In genomic region chr7:79544281-79545065, GRCm38 (mm10) we compare ENCODE assay signal across 12 mouse cellular contexts.
DNase-seq lines count a peak whose midpoint lies in the region; ATAC-seq and TF ChIP-seq lines count a peak whose summit lies in the region.
"Had no signal": no experiment of that assay in that cellular context is flagged by ENCODE, and none has a peak within 500 bp of the region (broad histone marks: within the 10 kb centered on the region; RNA-seq: fewer than 3 reads in every experiment).

No protein-coding gene starts in this region.

- ATAC-seq in midbrain, embryonic 13.5 days, result no peak
- ATAC-seq in liver, embryonic 12.5 days, result no peak

- 0 out of 2 replicates have a peak overlapping the region, but pooled peaks have one; percentile 30 for H3K4me3 ChIP-seq in ES-Bruce4 (ENCODE audit: low read depth, low read length)
- peak overlapping the region; percentile 32 for H3K4me3 ChIP-seq in cortical plate, adult 2 months (ENCODE audit: insufficient read depth, low read length)
- peak overlapping the region; percentile 46 for H3K4me3 ChIP-seq in hindbrain, embryonic 10.5 days
- peak overlapping the region; percentile 34 for H3K4me3 ChIP-seq in midbrain, embryonic 13.5 days (replicated peaks)
- no peak overlapping the region for H3K4me3 ChIP-seq in liver, embryonic 12.5 days

- no peak overlapping the region for H3K27ac ChIP-seq in ES-Bruce4 (ENCODE audit: insufficient read depth, low read length)
- H3K27ac ChIP-seq in cortical plate, adult 2 months (ENCODE audit: insufficient read depth, low read length), result peak overlapping the region; percentile 86
- H3K27ac ChIP-seq in hindbrain, embryonic 10.5 days, result peak overlapping the region; percentile 91
- peak overlapping the region; percentile 92 for H3K27ac ChIP-seq in midbrain, embryonic 13.5 days
- H3K27ac ChIP-seq in liver, embryonic 12.5 days, result no peak overlapping the region
- H3K27ac ChIP-seq: embryonic facial prominence, embryonic 12.5 days had no signal

- WGBS in hindbrain, embryonic 10.5 days, result 1% methylated on average over 37 of the region's 37 CpGs
- 3% methylated on average over 37 of the region's 37 CpGs for WGBS in midbrain, embryonic 13.5 days
- WGBS in liver, embryonic 12.5 days (ENCODE audit: insufficient replicate concordance), result 3% methylated on average over 37 of the region's 37 CpGs

- H3K27me3 ChIP-seq in ES-Bruce4 (ENCODE audit: control insufficient read depth, insufficient read depth, low read length, poor library complexity, severe bottlenecking), result peaks cover 37% of the 10 kb centered on the region
- peaks cover 99% of the 10 kb centered on the region for H3K27me3 ChIP-seq in hindbrain, embryonic 10.5 days (ENCODE audit: insufficient read depth, poor library complexity, severe bottlenecking)
- peaks cover 88% of the 10 kb centered on the region for H3K27me3 ChIP-seq in midbrain, embryonic 13.5 days
- peaks cover 100% of the 10 kb centered on the region for H3K27me3 ChIP-seq in liver, embryonic 12.5 days (replicated peaks)

- H3K9ac ChIP-seq in ES-Bruce4 (ENCODE audit: low read depth, poor library complexity, severe bottlenecking), result no peak overlapping the region
- peak overlapping the region; percentile 60 for H3K9ac ChIP-seq in midbrain, embryonic 13.5 days (replicated peaks)
- no peak overlapping the region for H3K9ac ChIP-seq in liver, embryonic 12.5 days
- H3K9ac ChIP-seq: embryonic facial prominence, embryonic 12.5 days; lung, embryonic 14.5 days had no signal

- no peaks in the 10 kb centered on the region for H3K4me1 ChIP-seq in ES-Bruce4 (ENCODE audit: control insufficient read depth, insufficient read depth, low read length)
- H3K4me1 ChIP-seq in cortical plate, adult 2 months (ENCODE audit: control insufficient read depth, insufficient read depth, low read length), result peaks cover 8% of the 10 kb centered on the region
- H3K4me1 ChIP-seq in hindbrain, embryonic 10.5 days (replicated peaks), result peaks cover 68% of the 10 kb centered on the region
- H3K4me1 ChIP-seq in midbrain, embryonic 13.5 days (replicated peaks), result peaks cover 66% of the 10 kb centered on the region
- no peaks in the 10 kb centered on the region for H3K4me1 ChIP-seq in liver, embryonic 12.5 days

- H3K9me3 ChIP-seq in ES-Bruce4 (replicated peaks; ENCODE audit: control insufficient read depth, insufficient read depth, low read length, poor library complexity, severe bottlenecking), result no peaks in the 10 kb centered on the region
- H3K9me3 ChIP-seq in hindbrain, embryonic 10.5 days, result no peaks in the 10 kb centered on the region
- no peaks in the 10 kb centered on the region for H3K9me3 ChIP-seq in midbrain, embryonic 13.5 days
- no peaks in the 10 kb centered on the region for H3K9me3 ChIP-seq in liver, embryonic 12.5 days (replicated peaks)
- H3K9me3 ChIP-seq: embryonic facial prominence, embryonic 12.5 days had no signal

- no peak for TF ChIP-seq EP300 in ES-Bruce4 (IDR thresholded peaks at IDR 0.05; ENCODE audit: insufficient read depth, low read depth, low read length)

- DNase-seq in hindbrain, embryonic 10.5 days (ENCODE audit: low spot score), result peak; percentile 70
- no peak for DNase-seq in adipocyte (ENCODE audit: low spot score)
- no peak for DNase-seq in adrenal gland, postnatal 4 days (ENCODE audit: low spot score in 2 of 2)
- DNase-seq in thymus, adult 18-20 months, result no peak
- DNase-seq: gastrocnemius, postnatal 10 days; kidney, postnatal 14 days; lung, embryonic 14.5 days had no signal

- no peak for TF ChIP-seq POLR2A in ES-Bruce4 (IDR thresholded peaks at IDR 0.05; ENCODE audit: insufficient read depth, low read length)
- TF ChIP-seq POLR2A in cortical plate, adult 2 months (IDR thresholded peaks at IDR 0.05; ENCODE audit: extremely low read depth, insufficient read depth, low read length), result no peak

- no peaks in the 10 kb centered on the region for H3K36me3 ChIP-seq in ES-Bruce4 (ENCODE audit: control insufficient read depth, insufficient read depth, low read length, poor library complexity, severe bottlenecking)
- no peaks in the 10 kb centered on the region for H3K36me3 ChIP-seq in hindbrain, embryonic 10.5 days
- no peaks in the 10 kb centered on the region for H3K36me3 ChIP-seq in midbrain, embryonic 13.5 days
- H3K36me3 ChIP-seq in liver, embryonic 12.5 days, result no peaks in the 10 kb centered on the region
- H3K36me3 ChIP-seq: embryonic facial prominence, embryonic 12.5 days had no signal

- peak overlapping the region; percentile 62 for H3K4me2 ChIP-seq in midbrain, embryonic 13.5 days (replicated peaks)
- no peak overlapping the region for H3K4me2 ChIP-seq in liver, embryonic 12.5 days

- TF ChIP-seq CTCF in ES-Bruce4 (IDR thresholded peaks at IDR 0.05; ENCODE audit: low read depth, low read length), result no peak
- TF ChIP-seq CTCF in cortical plate, adult 2 months (IDR thresholded peaks at IDR 0.05; ENCODE audit: extremely low read depth, insufficient read depth, low read length), result no peak

Comparison
In these comparisons a context has a peak if more than half of its experiments do, and no peak if none do; other contexts are left out.
1. H3K27ac ChIP-seq: peak in cortical plate, adult 2 months (single experiment), hindbrain, embryonic 10.5 days (single experiment) and midbrain, embryonic 13.5 days (single experiment); none in ES-Bruce4 (single experiment) and liver, embryonic 12.5 days (single experiment).